10 mouse cellular contexts compared by ENCODE assay signal in the genomic region with DNA sequence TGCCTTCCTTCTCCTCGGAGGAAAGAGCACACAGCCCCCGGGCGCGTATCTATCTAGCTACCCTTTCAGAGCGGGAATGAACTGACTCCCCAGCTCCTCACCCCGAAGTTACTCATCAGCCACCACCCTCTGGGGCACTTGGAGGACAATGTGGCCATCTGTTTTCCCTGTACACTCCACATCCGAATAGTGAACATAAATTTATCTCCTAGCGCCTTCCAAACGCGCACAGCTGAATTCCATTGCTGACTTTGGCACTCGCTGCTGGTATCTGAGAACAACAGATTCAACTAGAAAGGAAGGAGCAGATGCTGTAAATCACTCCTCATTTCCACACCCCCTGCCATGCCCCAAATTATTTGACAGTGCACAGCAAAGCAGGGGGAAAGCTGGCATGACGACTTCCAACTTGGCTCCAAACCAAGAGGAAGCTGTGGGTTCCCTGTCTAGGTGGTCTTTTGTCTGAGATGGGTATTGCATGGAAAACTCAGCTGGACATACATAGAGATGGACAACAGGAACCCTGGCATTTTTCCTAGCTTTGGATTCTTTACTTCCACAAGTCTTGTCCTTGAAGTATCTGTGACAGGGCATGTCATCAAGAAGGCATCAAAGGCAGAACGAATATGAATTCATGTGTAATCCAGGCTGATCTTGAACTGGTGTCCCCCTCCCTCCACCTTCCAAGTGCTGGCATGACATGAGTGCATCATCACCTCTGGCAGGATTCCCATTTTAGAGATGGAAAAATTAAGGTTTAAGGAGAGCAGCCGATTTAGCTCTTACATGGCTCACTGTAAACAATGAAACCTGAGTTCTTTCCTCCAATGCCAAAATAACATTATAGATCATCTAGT. TPM values are rescaled to one million over a fixed set of nuclear protein-coding genes. Genes with fewer than 3 reads are reported as not detected.
A peak's percentile ranks its signal among the peaks of the same experiment; 100 is the strongest.
DNase-seq lines count a peak whose midpoint lies in the region; ATAC-seq lines count a peak whose summit lies in the region.
"Had no signal": no experiment of that assay in that cellular context is flagged by ENCODE, and none has a peak within 500 bp of the region (broad histone marks: within the 10 kb centered on the region; RNA-seq: fewer than 3 reads in every experiment).

No protein-coding gene starts in this region.

- no peak overlapping the region for H3K9ac ChIP-seq in forebrain, embryonic 13.5 days
- no peak overlapping the region for H3K9ac ChIP-seq in forebrain, embryonic 12.5 days
- no peak overlapping the region for H3K9ac ChIP-seq in limb, embryonic 15.5 days
- H3K9ac ChIP-seq: embryonic facial prominence, embryonic 12.5 days had no signal

- peaks cover 14% of the 10 kb centered on the region for H3K4me1 ChIP-seq in forebrain, embryonic 13.5 days
- peaks cover 13% of the 10 kb centered on the region for H3K4me1 ChIP-seq in forebrain, embryonic 12.5 days
- peaks cover 21% of the 10 kb centered on the region for H3K4me1 ChIP-seq in limb, embryonic 15.5 days

- no peaks in the 10 kb centered on the region for H3K27me3 ChIP-seq in forebrain, embryonic 13.5 days
- H3K27me3 ChIP-seq in forebrain, embryonic 12.5 days, result no peaks in the 10 kb centered on the region
- H3K27me3 ChIP-seq in limb, embryonic 15.5 days, result 0 out of 2 replicates have a peak, but pooled peaks cover 3% of the 10 kb centered on the region
- H3K27me3 ChIP-seq: CH12.LX; embryonic facial prominence, embryonic 12.5 days had no signal

- H3K9me3 ChIP-seq in forebrain, embryonic 13.5 days (replicated peaks), result no peaks in the 10 kb centered on the region
- no peaks in the 10 kb centered on the region for H3K9me3 ChIP-seq in forebrain, embryonic 12.5 days
- no peaks in the 10 kb centered on the region for H3K9me3 ChIP-seq in limb, embryonic 15.5 days
- H3K9me3 ChIP-seq: embryonic facial prominence, embryonic 12.5 days had no signal

- WGBS in forebrain, embryonic 13.5 days, result 70% methylated on average over 14 of the region's 14 CpGs
- WGBS in forebrain, embryonic 12.5 days, result 76% methylated on average over 14 of the region's 14 CpGs
- 29% methylated on average over 14 of the region's 14 CpGs for WGBS in limb, embryonic 15.5 days

- H3K4me2 ChIP-seq in forebrain, embryonic 13.5 days, result no peak overlapping the region
- H3K4me2 ChIP-seq in forebrain, embryonic 12.5 days, result no peak overlapping the region
- no peak overlapping the region for H3K4me2 ChIP-seq in limb, embryonic 15.5 days
- H3K4me2 ChIP-seq: embryonic facial prominence, embryonic 12.5 days had no signal

- no peak overlapping the region for H3K4me3 ChIP-seq in forebrain, embryonic 13.5 days
- H3K4me3 ChIP-seq in forebrain, embryonic 12.5 days (replicated peaks), result no peak overlapping the region
- H3K4me3 ChIP-seq in limb, embryonic 15.5 days, result no peak overlapping the region
- H3K4me3 ChIP-seq: embryonic facial prominence, embryonic 12.5 days had no signal

- H3K36me3 ChIP-seq in forebrain, embryonic 13.5 days (ENCODE audit: poor library complexity, severe bottlenecking), result no peaks in the 10 kb centered on the region
- no peaks in the 10 kb centered on the region for H3K36me3 ChIP-seq in forebrain, embryonic 12.5 days (replicated peaks)
- no peaks in the 10 kb centered on the region for H3K36me3 ChIP-seq in limb, embryonic 15.5 days
- H3K36me3 ChIP-seq: embryonic facial prominence, embryonic 12.5 days had no signal

- peak; percentile 60 for DNase-seq in cerebellum, adult 11 months
- DNase-seq in heart, adult 18-20 months, result peak; percentile 51 to 72
- DNase-seq in kidney, postnatal 10 days, result peak; percentile 78
- no peak for DNase-seq in spleen, postnatal 36 days (ENCODE audit: low spot score in 2 of 2)
- DNase-seq in yolk sac, embryonic 10.5 days (ENCODE audit: low spot score), result no peak

- H3K27ac ChIP-seq in forebrain, embryonic 13.5 days, result peak overlapping the region; percentile 64
- H3K27ac ChIP-seq in forebrain, embryonic 12.5 days, result no peak overlapping the region
- H3K27ac ChIP-seq in limb, embryonic 15.5 days, result peak overlapping the region; percentile 33; the same call in 1 of the 2 replicates
- H3K27ac ChIP-seq: embryonic facial prominence, embryonic 12.5 days had no signal

- peak; percentile 70 for ATAC-seq in forebrain, embryonic 13.5 days
- ATAC-seq in forebrain, embryonic 12.5 days (ENCODE audit: low FRiP score), result no peak
- peak; percentile 68; the same call in 1 of the 2 replicates for ATAC-seq in limb, embryonic 15.5 days (ENCODE audit: insufficient number of reproducible peaks, low FRiP score, low TSS enrichment, low read depth)

RNA-seq across cellular contexts. Expression of gene Ubash3b, which starts 52.9 kb away (rescaled TPM):
- 9.7 and 9.8 TPM in 2 replicates for polyA plus RNA-seq in forebrain, embryonic 13.5 days (2015; fragmentation: Nextera tagmentation; extraction: Ambion mirVana)
- 8.1 and 9.9 TPM in 2 replicates for polyA plus RNA-seq in forebrain, embryonic 12.5 days (2016; fragmentation: Nextera tagmentation; extraction: Ambion mirVana)
- total RNA-seq in heart, adult 18-20 months (2021), result 1 to 10 TPM in 1 of 2 experiments, under 1 TPM in 1; 0.89 to 1.5 TPM
- 6.8 and 7.5 TPM in 2 replicates for polyA plus RNA-seq in limb, embryonic 15.5 days (2015; fragmentation: Nextera tagmentation; extraction: Ambion mirVana)

Comparison
In these comparisons a context has a peak if more than half of its experiments do, and no peak if none do; other contexts are left out.
1. DNase-seq: peak in cerebellum, adult 11 months (single experiment), heart, adult 18-20 months (2 of 2) and kidney, postnatal 10 days (single experiment); none in spleen, postnatal 36 days (0 of 2) and yolk sac, embryonic 10.5 days (single experiment).